Mouse (Mus musculus): ENCODE measurements around the gene Irak2.

GRCm38 (mm10) chr6:113712718-113713117 is 74.5 kb downstream of the Irak2 start:
- no peak for TF ChIP-seq POLR2A (IDR thresholded peaks at IDR 0.05; ENCODE audit: low read depth, low read length)
- TF ChIP-seq CTCF (IDR thresholded peaks at IDR 0.05; ENCODE audit: extremely low read depth, insufficient read depth, insufficient read length, insufficient replicate concordance), result no peak

Data from spleen, adult 2 months (tissue).